8 mouse cellular contexts compared by ENCODE assay signal in genomic region chr4:133872812-133873300, GRCm38 (mm10). TPM values are rescaled to one million over a fixed set of nuclear protein-coding genes. Genes with fewer than 3 reads are reported as not detected.
DNase-seq lines count a peak whose midpoint lies in the region; ATAC-seq and TF ChIP-seq lines count a peak whose summit lies in the region.

No protein-coding gene starts in this region.

- intact Hi-C loops in heart, postnatal 14 days (cut with DNase I) = no loop called here

- ATAC-seq in kidney, postnatal 0 days (replicated peaks; ENCODE audit: low FRiP score, low read depth) = peak; percentile 37; the same call in 1 of the 2 replicates
- no peak for ATAC-seq in forebrain, embryonic 14.5 days

- peaks cover 15% of the 10 kb centered on the region for H3K36me3 ChIP-seq in kidney, postnatal 0 days (ENCODE audit: insufficient read depth, low read length)
- 0 out of 2 replicates have a peak, but pooled peaks cover 3% of the 10 kb centered on the region for H3K36me3 ChIP-seq in forebrain, embryonic 14.5 days (ENCODE audit: control insufficient read depth, insufficient read depth, low read length)

- no peak overlapping the region for H3K4me2 ChIP-seq in kidney, postnatal 0 days (ENCODE audit: low read length)
- no peak overlapping the region for H3K4me2 ChIP-seq in forebrain, embryonic 14.5 days (ENCODE audit: low read length)

- H3K4me3 ChIP-seq in kidney, postnatal 0 days (replicated peaks; ENCODE audit: low read depth, low read length) = no peak overlapping the region
- H3K4me3 ChIP-seq in bone marrow macrophage, adult 2 months (ENCODE audit: insufficient read depth, low read length) = peak overlapping the region; percentile 82
- no peak overlapping the region for H3K4me3 ChIP-seq in forebrain, embryonic 14.5 days (ENCODE audit: low read depth, low read length)

- H3K9me3 ChIP-seq in kidney, postnatal 0 days (replicated peaks; ENCODE audit: low read length) = no peaks in the 10 kb centered on the region
- H3K9me3 ChIP-seq in forebrain, embryonic 14.5 days (replicated peaks; ENCODE audit: control insufficient read depth, low read length) = no peaks in the 10 kb centered on the region

- DNase-seq in kidney, postnatal 0 days (ENCODE audit: low spot score) = no peak
- DNase-seq in kidney, adult 11 months = no peak
- DNase-seq in heart, postnatal 14 days = peak; percentile 35 to 42
- DNase-seq in lung, postnatal 36 days = peak; percentile 74
- DNase-seq in thymus, postnatal 10 days (ENCODE audit: low spot score in 2 of 2) = peak; percentile 66 to 72
- no peak for DNase-seq in embryo, embryonic 11 days
- DNase-seq in forebrain, embryonic 14.5 days (ENCODE audit: low spot score) = no peak

- no peak for TF ChIP-seq CTCF in kidney, postnatal 0 days (IDR thresholded peaks at IDR 0.05; ENCODE audit: low read depth)
- no peak for TF ChIP-seq CTCF in bone marrow macrophage, adult 2 months (IDR thresholded peaks at IDR 0.05; ENCODE audit: low read depth, low read length)

- no peaks in the 10 kb centered on the region for H3K27me3 ChIP-seq in kidney, postnatal 0 days (ENCODE audit: insufficient read depth, low read length)
- H3K27me3 ChIP-seq in forebrain, embryonic 14.5 days (replicated peaks; ENCODE audit: control insufficient read depth, insufficient read depth, low read length) = no peaks in the 10 kb centered on the region

- H3K27ac ChIP-seq in kidney, postnatal 0 days = no peak overlapping the region
- peak overlapping the region; percentile 77 for H3K27ac ChIP-seq in bone marrow macrophage, adult 2 months (ENCODE audit: insufficient read depth, low read depth, low read length)
- H3K27ac ChIP-seq in forebrain, embryonic 14.5 days (ENCODE audit: low read depth, low read length) = no peak overlapping the region

- TF ChIP-seq POLR2A in bone marrow macrophage, adult 2 months (IDR thresholded peaks at IDR 0.05; ENCODE audit: borderline replicate concordance, low read depth, low read length) = no peak

- 70% methylated on average over 14 of the region's 15 CpGs for WGBS in kidney, postnatal 0 days
- WGBS in forebrain, embryonic 14.5 days = 70% methylated on average over 15 of the region's 15 CpGs

- 0 out of 2 replicates have a peak, but pooled peaks cover 3% of the 10 kb centered on the region for H3K4me1 ChIP-seq in kidney, postnatal 0 days (replicated peaks; ENCODE audit: insufficient read depth, low read length)
- H3K4me1 ChIP-seq in bone marrow macrophage, adult 2 months (ENCODE audit: control insufficient read depth, insufficient read depth, low read length) = peaks cover 16% of the 10 kb centered on the region
- no peaks in the 10 kb centered on the region for H3K4me1 ChIP-seq in forebrain, embryonic 14.5 days (ENCODE audit: control insufficient read depth, insufficient read depth, low read length)

- no peak overlapping the region for H3K9ac ChIP-seq in kidney, postnatal 0 days (ENCODE audit: low read depth, low read length)
- H3K9ac ChIP-seq in forebrain, embryonic 14.5 days (ENCODE audit: low read length) = no peak overlapping the region

RNA-seq across cellular contexts. Expression of gene Rps6ka1, which starts 14.7 kb away (rescaled TPM):
- polyA plus RNA-seq in kidney, postnatal 0 days (2015; fragmentation: Nextera tagmentation; extraction: Ambion mirVana) = 29.7 and 32.5 TPM in 2 replicates
- polyA plus RNA-seq in bone marrow macrophage, adult 2 months (2012; ENCODE audit: insufficient read depth, insufficient read length, missing spikeins) = 100 and 101 TPM in 2 replicates
- 1 to 10 TPM; 7.4 to 9.3 TPM for total RNA-seq in heart, postnatal 14 days (2021)
- polyA plus RNA-seq in forebrain, embryonic 14.5 days (2014; fragmentation: Nextera tagmentation; extraction: Ambion mirVana) = 13.5 and 16.2 TPM in 2 replicates

Comparison
In these comparisons a context has a peak if more than half of its experiments do, and no peak if none do; other contexts are left out.
1. DNase-seq: peak in heart, postnatal 14 days (2 of 2), lung, postnatal 36 days (single experiment) and thymus, postnatal 10 days (2 of 2); none in kidney, postnatal 0 days (single experiment), kidney, adult 11 months (single experiment), embryo, embryonic 11 days (single experiment) and forebrain, embryonic 14.5 days (single experiment).